Mouse (Mus musculus) 3134 (cell line): ENCODE measurements around the gene Fank1.
"Not testable (repeated sequence)": the region's sequence is repeated elsewhere in the genome, so short reads cannot be mapped to it uniquely, and the experiment has no call there.

Source experiments
- DNase-seq: peaks from one replicate; pipeline ENCODE4 v3.0.0-alpha.2; 2011; ENCODE audit warnings: low spot score; ENCODE audit not compliant: insufficient read length; ENCODE audit errors: extremely low read depth

The Fank1 gene

GRCm38 (mm10) chr7:133824579-133824978 is 47.9 kb downstream of the Fank1 start:
- DNase-seq: no peak

DNA sequence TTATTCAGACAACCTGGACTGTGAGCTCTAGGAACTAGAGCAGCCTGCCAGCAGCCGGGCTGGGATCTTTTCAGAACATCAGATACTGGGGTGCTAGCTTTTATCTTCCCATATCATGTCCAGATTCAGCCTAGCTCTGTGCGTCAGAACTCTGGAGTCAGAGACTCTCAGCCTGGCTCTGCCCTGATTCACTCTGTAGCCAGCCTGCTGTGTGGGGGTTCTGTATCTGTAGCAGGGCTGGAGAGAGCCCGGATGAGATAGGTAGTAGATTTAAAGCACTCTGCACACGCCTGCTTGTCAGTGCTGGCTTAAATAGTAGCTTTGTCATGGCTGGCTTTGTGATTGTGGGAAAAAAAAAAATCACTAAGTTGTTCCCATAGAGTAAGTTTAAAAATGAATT is 51.9 kb downstream of the Fank1 start:
- no peak for DNase-seq

DNA sequence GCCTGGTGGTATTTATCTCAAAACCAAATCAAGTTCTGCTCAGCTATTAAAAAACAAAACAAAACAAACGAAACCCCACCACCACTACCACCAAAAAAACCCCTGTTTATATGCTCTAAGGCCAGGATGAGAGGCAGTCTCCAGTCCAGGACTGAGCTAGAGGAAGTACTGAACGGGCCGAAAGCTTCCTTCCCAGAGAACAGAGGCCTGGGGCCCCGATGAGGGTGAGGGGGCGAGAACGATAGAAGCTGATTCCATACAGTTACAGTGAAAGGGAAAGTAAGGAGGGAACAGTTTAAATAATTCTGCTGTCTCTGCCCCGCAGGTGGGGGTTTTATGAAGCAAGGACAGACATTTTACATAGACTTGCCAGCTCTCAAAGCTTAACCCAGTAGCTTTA is 52.9 kb downstream of the Fank1 start:
- no peak for DNase-seq

DNA sequence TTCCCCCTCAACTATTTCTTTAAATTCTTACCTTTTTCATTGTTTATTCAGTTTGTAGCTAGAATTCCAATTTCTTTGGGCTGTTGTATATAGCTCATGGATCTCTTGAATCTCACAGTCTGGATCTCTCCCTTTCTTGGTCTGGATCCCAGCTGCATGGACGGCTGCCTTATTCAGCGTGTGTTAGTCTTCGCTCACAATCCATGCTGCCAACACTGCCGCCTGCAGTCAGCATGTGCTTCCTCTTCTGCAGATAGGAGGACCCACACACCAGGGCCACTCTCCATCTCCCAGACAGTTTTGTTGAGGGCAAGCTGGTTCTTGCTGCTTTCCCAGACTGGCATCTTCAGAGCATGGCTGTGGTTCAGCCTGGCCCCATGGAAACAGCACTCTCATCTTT is 62.9 kb downstream of the Fank1 start:
- no peak for DNase-seq

DNA sequence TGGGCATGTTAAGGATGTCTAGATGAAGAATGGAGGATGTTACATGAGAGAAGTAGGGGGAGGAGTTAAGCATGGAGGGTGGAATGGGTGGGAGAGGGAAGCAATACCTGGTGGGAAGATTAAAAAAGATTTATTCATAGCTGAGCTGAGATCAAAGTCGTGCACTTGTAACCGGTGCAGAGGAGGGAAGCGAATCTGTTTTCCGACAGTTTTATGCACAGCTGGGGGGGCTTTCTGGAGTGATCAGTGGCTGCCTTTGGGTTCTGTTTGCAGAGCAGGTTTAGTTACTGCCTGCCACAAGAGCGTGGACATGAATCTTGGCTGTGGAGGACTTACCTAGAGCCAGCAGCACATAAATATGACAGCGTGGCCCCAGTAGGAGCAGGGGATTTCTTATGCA is 65.4 kb downstream of the Fank1 start:
- no peak for DNase-seq

GRCm38 (mm10) chr7:133847175-133847574 is 70.5 kb downstream of the Fank1 start:
- DNase-seq: no peak

DNA sequence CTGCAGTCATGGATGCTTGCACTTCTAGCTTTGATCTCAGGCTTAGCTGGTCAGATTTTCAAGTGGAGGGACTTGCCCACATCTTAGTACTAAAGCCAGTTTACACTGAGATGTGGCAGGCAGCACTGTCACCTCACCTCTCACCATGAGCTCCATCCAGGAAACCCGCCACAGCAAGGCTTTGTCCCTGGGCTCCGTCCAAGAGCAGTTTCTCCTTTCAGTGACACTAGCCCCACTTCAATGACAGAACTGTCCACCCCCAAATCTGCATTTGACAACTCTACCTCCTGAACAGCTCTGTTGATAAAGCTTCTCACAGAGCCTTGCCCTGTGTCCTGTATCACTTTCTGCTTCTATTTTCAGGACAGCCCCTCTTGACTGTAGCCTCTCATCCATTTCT is 71.5 kb downstream of the Fank1 start:
- no peak for DNase-seq

GRCm38 (mm10) chr7:133850735-133851134 is 74.1 kb downstream of the Fank1 start:
- DNase-seq: no peak

DNA sequence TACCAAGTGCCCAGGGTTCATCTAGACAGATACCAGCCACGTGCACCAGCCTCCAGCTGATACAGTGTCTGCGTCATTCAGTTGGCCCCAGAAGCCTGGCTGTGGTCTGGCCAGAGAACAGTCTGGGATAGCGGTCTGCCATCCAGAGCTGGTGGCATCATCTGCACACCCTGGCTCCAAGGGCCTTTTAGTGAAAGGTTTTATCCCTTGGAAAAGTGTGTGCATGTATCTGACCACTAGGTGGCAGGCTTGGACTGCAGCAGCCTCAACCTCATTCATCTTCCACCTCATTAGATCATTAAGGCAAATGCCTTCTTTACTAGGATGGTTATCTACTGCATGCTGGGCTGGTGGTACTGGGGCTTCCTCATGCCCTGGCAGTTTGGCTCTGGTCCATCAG is 79.6 kb downstream of the Fank1 start:
- peak; percentile 30 for DNase-seq

- DNase-seq: no peak
Observed at GRCm38 (mm10) chr7:133858506-133858905, 81.8 kb downstream of the Fank1 start.

- DNase-seq: no peak
Observed at GRCm38 (mm10) chr7:133859548-133859947, 82.9 kb downstream of the Fank1 start.

DNA sequence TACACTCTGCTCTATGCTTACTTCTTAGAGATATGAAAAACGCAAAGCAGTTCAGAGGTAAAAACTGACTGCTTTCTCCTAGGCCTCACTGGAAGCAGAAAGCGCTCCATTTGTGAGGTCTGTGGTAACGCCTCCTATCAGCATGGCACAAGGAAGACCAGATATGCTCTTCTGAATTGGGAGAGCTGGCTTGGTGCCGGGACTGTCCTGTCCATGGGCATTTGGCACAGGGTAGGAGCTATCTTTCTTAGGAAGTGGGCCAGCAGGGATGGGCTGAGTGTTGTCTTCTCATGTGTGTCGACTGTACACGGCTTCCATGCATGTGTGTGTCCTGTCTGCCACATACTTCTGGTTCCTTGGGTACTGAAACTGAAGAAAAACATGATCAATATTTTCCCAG is 85.6 kb downstream of the Fank1 start:
- no peak for DNase-seq

GRCm38 (mm10) chr7:133862723-133863122 is 86.1 kb downstream of the Fank1 start:
- DNase-seq: no peak

DNA sequence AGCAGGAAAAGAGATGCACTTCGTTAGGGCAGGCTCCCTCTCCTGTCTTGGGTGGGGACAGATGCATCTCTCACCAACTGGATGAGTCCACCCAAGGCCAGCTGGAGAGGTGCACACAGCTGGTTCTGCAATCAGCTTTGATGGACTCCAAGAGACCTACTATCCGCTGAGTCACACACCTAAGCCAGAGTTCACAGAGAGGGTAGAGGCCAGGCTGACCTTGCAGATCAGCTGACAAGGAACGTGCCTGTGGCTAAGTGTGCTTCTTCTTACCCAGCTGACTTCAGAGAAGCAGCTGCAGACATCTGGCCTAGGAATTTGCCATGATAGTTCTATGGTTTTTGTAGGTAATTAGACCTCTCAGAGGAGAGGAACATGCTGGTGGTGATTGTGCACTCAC is 86.5 kb downstream of the Fank1 start:
- no peak for DNase-seq

- DNase-seq: no peak
Observed at GRCm38 (mm10) chr7:133863684-133864083, 87.0 kb downstream of the Fank1 start.

GRCm38 (mm10) chr7:133870265-133870664 is 93.6 kb downstream of the Fank1 start:
- DNase-seq: no peak

DNA sequence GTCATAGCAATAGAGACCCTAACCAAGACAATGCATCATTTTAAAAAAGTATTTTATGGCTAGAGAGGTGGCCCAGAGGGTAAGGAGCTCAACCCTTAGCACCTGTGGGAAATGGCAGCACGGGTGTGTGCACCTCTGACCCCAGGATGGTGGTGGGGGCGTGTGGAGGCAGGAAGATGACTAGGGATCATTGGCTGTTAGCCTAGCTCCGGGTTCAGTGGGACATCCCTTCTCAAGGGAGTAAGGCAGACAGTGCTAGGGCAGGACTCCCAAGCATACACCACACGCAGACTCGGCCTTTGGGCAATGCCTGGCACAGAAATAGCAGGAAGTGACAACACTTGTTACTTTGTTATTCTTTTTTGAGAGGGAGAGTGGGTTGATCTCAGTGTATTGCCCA is 96.0 kb downstream of the Fank1 start:
- DNase-seq: no peak

- no peak for DNase-seq
Observed at GRCm38 (mm10) chr7:133876139-133876538, 99.5 kb downstream of the Fank1 start.

- DNase-seq: no peak
Observed at GRCm38 (mm10) chr7:133876646-133877342, 100.1 kb downstream of the Fank1 start.

DNA sequence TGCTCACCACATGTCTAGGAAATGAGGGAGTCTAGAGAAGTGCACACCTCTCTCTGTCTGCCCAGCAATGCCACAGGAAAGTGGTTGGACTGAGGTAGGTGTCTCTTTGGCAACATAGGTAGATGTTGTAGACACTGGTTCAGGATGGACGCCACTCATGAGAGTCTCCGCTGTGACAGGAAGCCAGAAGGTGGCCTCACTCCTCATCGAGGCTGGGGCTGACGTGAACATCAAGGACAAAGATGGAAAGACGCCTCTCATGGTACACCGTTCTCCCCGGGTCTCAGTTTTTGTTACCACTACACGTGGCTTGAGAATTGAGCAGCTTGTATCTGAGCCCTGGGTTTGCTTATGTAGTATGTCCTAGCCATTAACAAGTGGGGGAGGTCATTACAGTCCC is 103.1 kb downstream of the Fank1 start:
- no peak for DNase-seq

GRCm38 (mm10) chr7:133884759-133885431 is 108.2 kb downstream of the Fank1 start:
- DNase-seq: not testable (repeated sequence)
